Mouse (Mus musculus): ENCODE data around the gene Ifitm1.

GRCm38 (mm10) chr7:140945247-140945646, 21.8 kb upstream of the Ifitm1 start:
- TF ChIP-seq POLR2A (IDR thresholded peaks at IDR 0.05; ENCODE audit: low read depth, low read length) (no peak), CTCF (IDR thresholded peaks at IDR 0.05; ENCODE audit: borderline replicate concordance, insufficient read depth, low read length) (no peak)

All from embryonic fibroblast, embryonic 13.5 days (primary cell).